In genomic region chr9:88342701-88343100, GRCm38 (mm10) we compare ENCODE assay signal across 21 mouse cellular contexts. TPM values are rescaled to one million over a fixed set of nuclear protein-coding genes. Genes with fewer than 3 reads are reported as not detected.
A peak's percentile ranks its signal among the peaks of the same experiment; 100 is the strongest.
DNase-seq lines count a peak whose midpoint lies in the region; ATAC-seq and TF ChIP-seq lines count a peak whose summit lies in the region.
"Had no signal": no experiment of that assay in that cellular context is flagged by ENCODE, and none has a peak within 500 bp of the region (broad histone marks: within the 10 kb centered on the region; RNA-seq: fewer than 3 reads in every experiment).

No protein-coding gene starts in this region.

- no peaks in the 10 kb centered on the region for H3K27me3 ChIP-seq in forebrain, embryonic 16.5 days (replicated peaks; ENCODE audit: control insufficient read depth, insufficient read depth, low read length)
- no peaks in the 10 kb centered on the region for H3K27me3 ChIP-seq in forebrain, embryonic 15.5 days
- H3K27me3 ChIP-seq in liver, embryonic 11.5 days (replicated peaks; ENCODE audit: control insufficient read depth, insufficient read depth, low read length), result no peaks in the 10 kb centered on the region
- H3K27me3 ChIP-seq: heart, embryonic 13.5 days; lung, embryonic 15.5 days; neural tube, embryonic 12.5 days had no signal

- peak in 1 of 2 experiments; percentile 25 for DNase-seq in layer of hippocampus, adult 2 months (ENCODE audit: low spot score in 2 of 2)
- DNase-seq in layer of hippocampus, adult 11-12 months (ENCODE audit: low spot score), result no peak
- DNase-seq in right cerebral cortex, adult 18-20 months, result peak; percentile 42
- DNase-seq in right cerebral cortex, postnatal 14 days, result no peak
- DNase-seq in retina, embryonic 14.5 days (ENCODE audit: low spot score), result no peak
- no peak for DNase-seq in liver, embryonic 11.5 days (ENCODE audit: low spot score)
- DNase-seq: adrenal gland, postnatal 14 days; cerebellum, adult 9-10 months; gastrocnemius, postnatal 36 days; heart, adult 2 months; heart, postnatal 14 days; lung, postnatal 4 days; midbrain, embryonic 14.5 days had no signal

- H3K27ac ChIP-seq in forebrain, embryonic 16.5 days (ENCODE audit: low read length), result peak overlapping the region; percentile 50
- no peak overlapping the region for H3K27ac ChIP-seq in forebrain, embryonic 15.5 days (replicated peaks)
- peak overlapping the region; percentile 54 for H3K27ac ChIP-seq in layer of hippocampus, adult 2 months
- H3K27ac ChIP-seq in liver, embryonic 11.5 days (ENCODE audit: low read depth, low read length), result no peak overlapping the region
- H3K27ac ChIP-seq: heart, adult 2 months; heart, embryonic 13.5 days; left cerebral cortex, adult 2 months; liver, embryonic 14.5 days; lung, embryonic 15.5 days; neural tube, embryonic 12.5 days had no signal

- no peak overlapping the region for H3K9ac ChIP-seq in forebrain, embryonic 16.5 days (replicated peaks; ENCODE audit: low read depth, low read length)
- H3K9ac ChIP-seq in forebrain, embryonic 15.5 days (replicated peaks), result no peak overlapping the region
- H3K9ac ChIP-seq in liver, embryonic 11.5 days (ENCODE audit: low read depth, low read length), result no peak overlapping the region
- H3K9ac ChIP-seq: heart, embryonic 13.5 days; liver, embryonic 14.5 days; lung, embryonic 15.5 days; neural tube, embryonic 12.5 days had no signal

- H3K9me3 ChIP-seq in forebrain, embryonic 16.5 days (ENCODE audit: control insufficient read depth, low read length), result no peaks in the 10 kb centered on the region
- H3K9me3 ChIP-seq in forebrain, embryonic 15.5 days, result no peaks in the 10 kb centered on the region
- no peaks in the 10 kb centered on the region for H3K9me3 ChIP-seq in liver, embryonic 11.5 days (ENCODE audit: control insufficient read depth, low read length)
- H3K9me3 ChIP-seq: heart, embryonic 13.5 days; lung, embryonic 15.5 days; neural tube, embryonic 12.5 days had no signal

- 0 out of 2 replicates have a peak, but pooled peaks cover 2% of the 10 kb centered on the region for H3K4me1 ChIP-seq in forebrain, embryonic 16.5 days (replicated peaks; ENCODE audit: control insufficient read depth, insufficient read depth, low read length)
- no peaks in the 10 kb centered on the region for H3K4me1 ChIP-seq in forebrain, embryonic 15.5 days
- H3K4me1 ChIP-seq in liver, embryonic 11.5 days (replicated peaks; ENCODE audit: control insufficient read depth, insufficient read depth, low read length), result no peaks in the 10 kb centered on the region
- H3K4me1 ChIP-seq: lung, embryonic 15.5 days; neural tube, embryonic 12.5 days had no signal

- H3K4me2 ChIP-seq in forebrain, embryonic 16.5 days (ENCODE audit: low read length), result no peak overlapping the region
- H3K4me2 ChIP-seq in forebrain, embryonic 15.5 days (replicated peaks), result no peak overlapping the region
- no peak overlapping the region for H3K4me2 ChIP-seq in liver, embryonic 11.5 days
- H3K4me2 ChIP-seq: heart, embryonic 13.5 days; lung, embryonic 15.5 days; neural tube, embryonic 12.5 days had no signal

- no peaks in the 10 kb centered on the region for H3K36me3 ChIP-seq in forebrain, embryonic 16.5 days (ENCODE audit: control insufficient read depth, insufficient read depth)
- H3K36me3 ChIP-seq in forebrain, embryonic 15.5 days, result no peaks in the 10 kb centered on the region
- no peaks in the 10 kb centered on the region for H3K36me3 ChIP-seq in liver, embryonic 11.5 days (ENCODE audit: control insufficient read depth, insufficient read depth, low read length)
- H3K36me3 ChIP-seq: heart, embryonic 13.5 days; lung, embryonic 15.5 days; neural tube, embryonic 12.5 days had no signal

- no peak overlapping the region for H3K4me3 ChIP-seq in forebrain, embryonic 16.5 days (replicated peaks; ENCODE audit: low read length)
- no peak overlapping the region for H3K4me3 ChIP-seq in forebrain, embryonic 15.5 days
- no peak overlapping the region for H3K4me3 ChIP-seq in layer of hippocampus, adult 2 months
- H3K4me3 ChIP-seq in liver, embryonic 11.5 days (ENCODE audit: low read depth, low read length), result no peak overlapping the region
- H3K4me3 ChIP-seq: heart, adult 2 months; heart, embryonic 13.5 days; left cerebral cortex, adult 2 months; lung, embryonic 15.5 days; neural tube, embryonic 12.5 days had no signal

- TF ChIP-seq CTCF in layer of hippocampus, adult 2 months (conservative IDR thresholded peaks at IDR 0.05), result no peak

- 78% methylated on average over 3 of the region's 3 CpGs for WGBS in forebrain, embryonic 16.5 days
- WGBS in forebrain, embryonic 15.5 days, result 69% methylated on average over 3 of the region's 3 CpGs
- 82% methylated on average over 3 of the region's 3 CpGs for WGBS in liver, embryonic 11.5 days

- ATAC-seq in forebrain, embryonic 16.5 days, result peak; percentile 38; the same call in 1 of the 2 replicates
- ATAC-seq in forebrain, embryonic 15.5 days (replicated peaks), result no peak
- no peak for ATAC-seq in liver, embryonic 11.5 days (replicated peaks; ENCODE audit: low FRiP score)
- ATAC-seq: intestine, postnatal 0 days had no signal

RNA-seq across cellular contexts. Expression of gene Nt5e, which starts 15.7 kb away (rescaled TPM):
- 0.71 and 1.1 TPM in 2 replicates for polyA plus RNA-seq in forebrain, embryonic 16.5 days (2015; fragmentation: Nextera tagmentation; extraction: Ambion mirVana)
- 0.68 and 0.75 TPM in 2 replicates for polyA plus RNA-seq in forebrain, embryonic 15.5 days (2015; fragmentation: Nextera tagmentation; extraction: Ambion mirVana)
- total RNA-seq in layer of hippocampus, adult 2 months (2021), result 1 to 10 TPM; 3.4 to 4.0 TPM
- 6.3 and 7.3 TPM in 2 replicates for polyA plus RNA-seq in liver, embryonic 11.5 days (2014; fragmentation: Nextera tagmentation; extraction: Ambion mirVana)

Comparison
In these comparisons a context has a peak if more than half of its experiments do, and no peak if none do; other contexts are left out.
1. H3K27ac ChIP-seq: peak in forebrain, embryonic 16.5 days (single experiment) and layer of hippocampus, adult 2 months (single experiment); none in forebrain, embryonic 15.5 days (single experiment) and liver, embryonic 11.5 days (single experiment).